Mouse (Mus musculus) spleen, postnatal 0 days (tissue): ENCODE measurements around the gene Twist2. TPM values are rescaled to one million over a fixed set of nuclear protein-coding genes. Genes with fewer than 3 reads are reported as not detected.

Experiments used
- polyA plus RNA-seq: library from polyadenylated mRNA; unstranded; fragments of >200 nt; fragmentation: Nextera tagmentation; extraction: Ambion mirVana; gene quantifications from 2 replicates; pipeline ENCODE4 v1.2.1, GENCODE M21; 2015

Gene Twist2
- 1.3 and 1.9 TPM in 2 replicates for polyA plus RNA-seq

DNA sequence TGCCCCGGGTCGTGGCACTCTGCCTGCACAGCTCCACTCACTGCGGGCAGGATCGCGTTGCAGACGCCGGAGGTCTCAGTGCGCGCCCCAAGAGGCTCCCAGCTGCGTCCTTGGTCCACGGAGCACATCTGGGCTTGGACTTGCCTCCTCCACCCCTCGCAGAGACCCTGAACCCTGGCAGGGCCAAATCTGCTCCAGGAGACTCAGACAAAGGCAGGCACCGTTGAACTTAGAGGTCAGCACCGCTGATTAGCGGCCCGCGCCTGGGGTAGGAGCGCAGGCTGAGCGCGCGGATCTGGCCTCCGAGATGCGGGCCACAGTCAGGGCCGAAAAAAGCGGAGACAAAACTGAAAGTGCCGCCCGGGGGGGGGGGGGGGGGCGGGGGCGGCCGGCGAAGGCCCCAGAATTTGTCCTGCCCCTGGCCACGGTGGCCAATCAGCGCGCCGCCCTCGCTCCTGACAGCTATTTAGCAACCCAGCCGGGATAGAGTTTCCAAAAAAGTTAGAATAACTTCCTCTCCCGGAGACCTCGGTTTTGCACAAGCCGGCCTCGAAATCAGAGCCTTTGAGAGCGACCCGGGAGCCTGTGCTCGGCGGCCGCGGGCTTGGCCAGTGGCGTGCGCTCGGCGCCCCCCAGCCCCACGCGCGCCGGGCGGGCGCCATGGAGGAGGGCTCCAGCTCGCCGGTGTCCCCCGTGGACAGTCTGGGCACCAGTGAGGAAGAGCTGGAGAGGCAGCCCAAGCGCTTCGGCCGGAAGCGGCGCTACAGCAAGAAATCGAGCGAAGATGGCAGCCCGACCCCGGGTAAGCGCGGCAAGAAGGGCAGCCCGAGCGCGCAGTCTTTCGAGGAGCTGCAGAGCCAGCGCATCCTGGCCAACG is at the start of gene Twist2:
TSS of gene Twist2 (plus strand) at position 495 of the 877 bp plus-strand sequence.

